Mouse (Mus musculus) small intestine, adult 2 months (tissue): ENCODE results near the gene Rbfox1.

Experiments
- CTCF ChIP-seq: fragments of 200-500 bp; IDR thresholded peaks from 2 replicates; pipeline ENCODE4 v1.5.1; 2012; ENCODE audit warnings: low read depth, mild to moderate bottlenecking, control low read depth, inconsistent platforms, low read length, moderate library complexity, mixed read lengths; ENCODE audit not compliant: insufficient replicate concordance, insufficient read length; ENCODE audit errors: extremely low read depth
- POLR2A ChIP-seq: fragments of 200-500 bp; IDR thresholded peaks from 2 replicates; pipeline ENCODE4 v1.6.1; 2012; ENCODE audit warnings: low read depth, mild to moderate bottlenecking, control low read depth, inconsistent platforms, low read length, moderate library complexity

GRCm38 (mm10) chr16:7162168-7162567 is 1277.0 kb downstream of the Rbfox1 start:
- TF ChIP-seq CTCF (no peak), POLR2A (no peak)
